Mouse (Mus musculus) ES-Bruce4 (cell line): ENCODE data around the gene 1700113H08Rik.

Experiments
- CTCF ChIP-seq: IDR thresholded peaks from one replicate; pipeline ENCODE4 v1.8.1; 2011; ENCODE audit warnings: low read depth, low read length
- EP300 ChIP-seq: IDR thresholded peaks from 2 replicates; pipeline ENCODE4 v1.6.1; 2011; ENCODE audit warnings: low read depth, low read length; ENCODE audit not compliant: insufficient read depth

DNA sequence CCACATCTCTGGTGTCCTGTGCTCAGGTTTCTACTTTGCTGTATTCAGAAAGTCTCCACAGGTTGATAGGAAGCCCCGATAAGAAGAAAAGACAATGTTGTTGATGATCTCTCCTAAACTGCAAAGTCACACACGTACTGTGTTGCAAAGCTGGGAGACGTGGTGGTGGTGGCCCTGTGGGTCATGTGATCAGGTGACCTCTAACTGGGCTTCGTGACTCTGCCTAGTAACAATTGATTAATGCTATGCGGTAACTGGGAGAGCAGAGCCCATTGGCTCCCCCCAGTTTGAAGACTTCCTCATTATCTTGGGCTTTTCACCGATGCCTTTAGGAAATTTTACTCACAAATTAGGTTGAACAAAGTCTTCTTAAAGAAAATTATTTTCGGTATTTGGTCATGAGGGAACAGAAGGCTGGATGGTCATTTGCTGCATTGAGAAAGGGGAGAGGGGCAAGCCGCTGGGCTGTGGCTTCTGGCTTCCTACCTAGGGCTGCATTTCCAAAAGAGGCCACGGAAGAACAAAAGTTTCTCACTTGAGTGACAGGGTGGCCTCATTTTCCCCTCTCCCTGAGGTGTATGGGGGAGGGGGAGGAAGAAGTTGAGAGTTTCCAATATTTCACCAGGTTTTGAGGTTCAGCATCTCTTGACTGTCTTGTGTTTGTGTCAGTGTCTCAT, 181.6 kb downstream of the 1700113H08Rik start:
- TF ChIP-seq EP300, result no peak
- TF ChIP-seq CTCF, result no peak
